Mouse (Mus musculus) limb, embryonic 13.5 days (tissue): ENCODE data around the gene Sumf2. TPM values are rescaled to one million over a fixed set of nuclear protein-coding genes. Genes with fewer than 3 reads are reported as not detected.
A peak's percentile ranks its signal among the peaks of the same experiment; 100 is the strongest.

Experiments
- ATAC-seq: fragments of 200-750 bp; cut with Nextera tagmentation; 2 replicates; pipeline ENCODE4 v1.8.0; 2017; ENCODE audit warnings: low read depth, moderate number of reproducible peaks, moderate TSS enrichment; ENCODE audit not compliant: low FRiP score
- H3K27ac ChIP-seq: fragments of 300-500 bp; sonication (generic); 2 replicates; pipeline ENCODE4 v1.5.1; 2015; ENCODE audit warnings: inconsistent platforms, mild to moderate bottlenecking, moderate library complexity
- H3K27me3 ChIP-seq: fragments of 300-500 bp; sonication (generic); 2 replicates; pipeline ENCODE4 v1.6.1; 2015; ENCODE audit warnings: mild to moderate bottlenecking, inconsistent platforms
- H3K36me3 ChIP-seq: fragments of 300-500 bp; sonication (generic); 2 replicates; pipeline ENCODE4 v1.6.1; 2015; ENCODE audit warnings: inconsistent platforms, mild to moderate bottlenecking, moderate library complexity
- H3K4me1 ChIP-seq: fragments of 300-500 bp; sonication (generic); 2 replicates; pipeline ENCODE4 v1.6.1; 2015; ENCODE audit warnings: inconsistent platforms
- H3K4me2 ChIP-seq: fragments of 300-500 bp; sonication (generic); replicated peaks from 2 replicates; pipeline ENCODE4 v1.6.1; 2015; ENCODE audit warnings: inconsistent platforms, mild to moderate bottlenecking, moderate library complexity
- H3K4me3 ChIP-seq: fragments of 300-500 bp; sonication (generic); 2 replicates; pipeline ENCODE4 v1.5.1; 2015; ENCODE audit warnings: moderate library complexity, mild to moderate bottlenecking, inconsistent platforms
- H3K9ac ChIP-seq: fragments of 300-500 bp; sonication (generic); 2 replicates; pipeline ENCODE4 v1.6.1; 2015; ENCODE audit warnings: mild to moderate bottlenecking, inconsistent platforms
- H3K9me3 ChIP-seq: fragments of 300-500 bp; sonication (generic); 2 replicates; pipeline ENCODE4 v1.6.1; 2016; ENCODE audit warnings: inconsistent platforms
- WGBS: fragments of 180-500 bp; shearing (Covaris S2); methylation state at CpG from one replicate; pipeline ENCODE4 v1.1.7; 2015; 5-methylcytosine and 5-hydroxymethylcytosine counted together
- polyA plus RNA-seq: library from polyadenylated mRNA; unstranded; fragments of >200 nt; fragmentation: Nextera tagmentation; extraction: Ambion mirVana; gene quantifications from 2 replicates; pipeline ENCODE4 v1.2.1, GENCODE M21; 2015

Gene Sumf2
- polyA plus RNA-seq, 1 experiment from 2014 or later = 85.3 TPM

GRCm38 (mm10) chr5:129909147-129909546 is 62.4 kb downstream of the Sumf2 start:
- ATAC-seq = no peak
- Histone ChIP-seq H3K27ac (no peak overlapping the region), H3K36me3 (0 out of 2 replicates have a peak, but pooled peaks cover 4% of the 10 kb centered on the region), H3K4me1 (peaks cover 6% of the 10 kb centered on the region; the same call in 1 of the 2 replicates), H3K27me3 (no peaks in the 10 kb centered on the region), H3K9me3 (no peaks in the 10 kb centered on the region), H3K4me2 (peak overlapping the region; percentile 84), H3K4me3 (peak overlapping the region; percentile 68), H3K9ac (peak overlapping the region; percentile 82; the same call in 1 of the 2 replicates)
- WGBS = 70% methylated on average over 9 of the region's 9 CpGs

GRCm38 (mm10) chr5:129909591-129909990 is 62.8 kb downstream of the Sumf2 start:
- WGBS = 83% methylated on average over 7 of the region's 7 CpGs
- H3K9ac ChIP-seq = no peak overlapping the region; the same call in 1 of the 2 replicates
- 0 out of 2 replicates have a peak, but pooled peaks cover 4% of the 10 kb centered on the region for H3K36me3 ChIP-seq
- peaks cover 6% of the 10 kb centered on the region; the same call in 1 of the 2 replicates for H3K4me1 ChIP-seq
- peak overlapping the region; percentile 84; the same call in 1 of the 2 replicates for H3K4me2 ChIP-seq
- H3K4me3 ChIP-seq = 0 out of 2 replicates have a peak overlapping the region, but pooled peaks have one; percentile 68
- no peak overlapping the region for H3K27ac ChIP-seq
- no peaks in the 10 kb centered on the region for H3K27me3 ChIP-seq
- no peak for ATAC-seq
- H3K9me3 ChIP-seq = no peaks in the 10 kb centered on the region

Other genes starting within 250 kb of the Sumf2 start
- gene Zfp11, start 176.9 kb upstream of the Sumf2 start, polyA plus RNA-seq = 6.8 and 6.9 TPM in 2 replicates
- not detected in 2 replicates for gene Sept14, start 138.5 kb upstream of the Sumf2 start, polyA plus RNA-seq
- 199 and 219 TPM in 2 replicates for gene Mrps17, start 131.5 kb upstream of the Sumf2 start, polyA plus RNA-seq
- 119 and 130 TPM in 2 replicates for gene Nipsnap2, start 121.9 kb upstream of the Sumf2 start, polyA plus RNA-seq
- 26.1 and 28.5 TPM in 2 replicates for gene Psph, start 59.5 kb upstream of the Sumf2 start, polyA plus RNA-seq
- 951 and 990 TPM in 2 replicates for gene Chchd2, start 40.5 kb downstream of the Sumf2 start, polyA plus RNA-seq
- 9.8 and 10.4 TPM in 2 replicates for gene Zbed5, start 48.7 kb downstream of the Sumf2 start, polyA plus RNA-seq
- 0.32 and 0.36 TPM in 2 replicates for gene Phkg1, start 51.6 kb downstream of the Sumf2 start, polyA plus RNA-seq
- 4.9 and 5.1 TPM in 2 replicates for gene Nupr1l, start 61.6 kb downstream of the Sumf2 start, polyA plus RNA-seq
- 26.9 and 28.7 TPM in 2 replicates for gene Vkorc1l1, start 95.0 kb downstream of the Sumf2 start, polyA plus RNA-seq
- gene Gusb, start 156.1 kb downstream of the Sumf2 start, polyA plus RNA-seq = 43.4 and 45.3 TPM in 2 replicates
- 32.1 and 33.6 TPM in 2 replicates for gene Asl, start 182.3 kb downstream of the Sumf2 start, polyA plus RNA-seq
- 45.6 and 47.3 TPM in 2 replicates for gene Crcp, start 182.3 kb downstream of the Sumf2 start, polyA plus RNA-seq
- 99.2 and 104 TPM in 2 replicates for gene Tpst1, start 226.3 kb downstream of the Sumf2 start, polyA plus RNA-seq